Mouse (Mus musculus) naive thymus-derived CD4-positive, alpha-beta T cell, adult 2 months (primary cell): Measurements from ENCODE around the gene 1700056E22Rik.
A peak's percentile ranks its signal among the peaks of the same experiment; 100 is the strongest.

Source experiments
- DNase-seq: peaks from one replicate; pipeline ENCODE4 v3.0.0-alpha.2; 2011; ENCODE audit warnings: low read depth

The 1700056E22Rik gene

DNA sequence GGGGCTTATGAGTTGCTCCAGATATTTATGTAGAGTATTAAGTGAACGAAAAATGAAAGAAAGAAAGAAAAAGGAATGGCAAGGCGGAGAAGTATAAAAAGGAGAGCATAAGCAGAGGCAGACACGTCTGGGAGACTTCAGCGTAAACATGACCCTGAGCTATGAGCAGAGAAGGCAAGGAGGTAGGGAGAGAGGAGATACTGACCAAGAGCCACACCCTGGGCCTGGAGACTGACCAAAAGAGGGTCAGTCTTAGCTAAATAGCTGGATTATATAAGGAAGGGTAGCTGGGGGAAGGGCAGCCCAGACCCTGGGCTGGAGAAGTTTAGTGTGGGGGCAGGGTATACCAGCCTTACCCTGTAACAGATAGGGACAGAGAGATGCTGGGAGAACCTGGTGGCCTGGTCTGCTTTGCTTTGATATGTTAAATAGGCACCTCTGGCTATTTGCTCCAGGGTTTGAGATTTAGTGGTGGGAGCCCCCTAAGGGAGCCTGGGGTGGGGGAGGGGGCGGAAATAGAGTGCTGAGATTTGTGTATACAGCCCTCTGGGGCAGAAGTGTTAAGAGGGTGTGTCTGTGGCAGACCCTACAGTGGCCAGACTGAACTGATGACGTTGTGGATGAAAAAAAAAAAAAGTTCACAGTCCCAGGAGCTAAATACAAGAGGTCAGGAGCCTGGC is 14.9 kb downstream of the 1700056E22Rik start:
- no peak for DNase-seq

DNA sequence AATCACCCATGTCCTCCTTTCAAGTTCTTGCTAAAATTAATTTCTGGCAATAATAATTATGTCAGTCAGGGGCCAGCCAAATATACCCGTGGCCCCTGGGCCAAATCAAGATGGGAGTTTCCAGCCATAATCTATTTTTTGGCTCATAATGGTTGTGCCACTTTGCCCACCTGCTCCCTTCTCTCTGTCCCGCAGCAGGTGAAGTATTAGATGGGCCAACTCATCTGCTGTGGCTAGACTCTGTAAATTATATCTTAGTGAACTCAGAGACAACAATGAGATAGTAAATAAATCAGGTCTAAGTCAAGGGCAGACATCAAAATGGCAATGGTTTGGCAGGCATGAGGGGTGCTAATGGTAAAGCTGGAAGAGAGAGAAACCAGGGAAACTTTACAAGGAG is 16.5 kb downstream of the 1700056E22Rik start:
- DNase-seq = no peak

DNA sequence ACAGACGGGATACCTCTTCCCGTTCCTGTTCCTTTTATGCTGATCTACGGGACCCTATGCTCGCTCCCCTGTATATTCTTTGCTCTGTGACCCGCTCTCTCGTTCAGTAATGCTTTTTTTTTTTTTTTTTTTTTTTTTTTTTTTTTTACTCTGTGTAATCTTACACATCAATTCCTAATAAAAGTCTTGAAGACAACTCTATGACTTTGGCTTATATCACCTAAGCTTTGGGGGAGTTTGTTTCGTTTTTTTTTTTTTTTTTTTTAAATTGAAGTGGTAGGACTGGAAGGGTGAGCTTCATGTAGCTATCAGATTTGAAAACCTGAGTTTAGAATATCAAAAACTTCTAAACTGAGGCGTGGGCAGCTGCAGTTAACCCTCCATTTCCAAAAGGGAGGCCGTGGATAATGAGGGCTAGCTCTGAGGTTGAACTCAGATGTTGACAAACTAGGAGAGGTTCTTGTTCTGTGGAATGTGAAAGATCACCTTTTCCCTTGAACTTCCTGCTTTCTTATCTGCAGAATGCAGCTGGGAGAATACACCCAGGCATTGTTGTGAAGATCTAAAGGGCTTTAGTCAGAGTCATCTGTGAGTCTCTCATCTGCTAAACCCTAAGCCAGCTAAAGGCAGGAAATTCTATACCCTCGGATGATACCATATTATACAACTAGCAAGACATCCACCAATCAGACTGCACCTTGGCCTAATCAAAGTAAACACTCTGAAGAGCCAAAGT is 17.9 kb downstream of the 1700056E22Rik start:
- DNase-seq = peak; percentile 68

DNA sequence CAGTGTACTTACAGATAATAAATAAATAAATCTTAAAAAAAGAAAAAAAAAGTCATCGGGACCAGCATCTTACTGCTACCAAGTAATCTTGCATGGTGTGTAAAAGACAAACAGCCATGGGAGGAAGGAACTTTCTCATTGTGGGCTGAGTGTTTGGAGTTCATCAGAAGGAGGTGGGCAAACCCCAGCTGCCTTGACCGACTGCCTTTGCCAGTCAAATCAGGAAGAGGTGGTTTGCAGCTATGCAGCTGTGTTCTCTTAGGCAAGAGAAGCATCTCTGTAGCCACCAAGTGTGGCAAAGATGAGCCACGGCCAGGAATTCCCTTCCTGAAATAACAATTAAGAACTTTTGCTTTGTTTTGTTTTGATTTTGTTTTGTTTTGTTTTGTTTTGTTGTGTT is 20.0 kb downstream of the 1700056E22Rik start:
- DNase-seq = no peak

DNA sequence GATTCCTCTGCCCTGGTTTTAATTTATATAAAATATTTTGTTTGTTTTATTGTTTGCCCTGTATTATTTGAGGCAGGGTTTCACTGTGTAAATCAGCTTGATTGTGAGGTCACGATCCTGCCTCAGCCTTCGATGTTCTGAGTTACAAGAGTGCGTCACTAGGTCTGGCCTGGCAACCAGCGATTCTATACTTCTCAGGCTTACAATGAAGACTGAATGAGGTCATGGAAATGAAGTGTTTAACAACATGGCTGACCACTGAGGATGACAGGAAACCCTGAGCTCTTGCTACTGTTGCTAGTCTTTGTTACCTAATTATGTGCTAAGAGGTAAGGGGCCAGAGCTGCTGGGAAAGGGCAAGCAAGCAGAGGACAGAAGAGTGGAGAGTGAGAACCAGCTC is 21.0 kb downstream of the 1700056E22Rik start, which contains the start of gene Dusp10:
Gene Dusp10, plus strand, starts transcription at position 197 of the 400 bp plus-strand sequence.
- peak; percentile 69 for DNase-seq

DNA sequence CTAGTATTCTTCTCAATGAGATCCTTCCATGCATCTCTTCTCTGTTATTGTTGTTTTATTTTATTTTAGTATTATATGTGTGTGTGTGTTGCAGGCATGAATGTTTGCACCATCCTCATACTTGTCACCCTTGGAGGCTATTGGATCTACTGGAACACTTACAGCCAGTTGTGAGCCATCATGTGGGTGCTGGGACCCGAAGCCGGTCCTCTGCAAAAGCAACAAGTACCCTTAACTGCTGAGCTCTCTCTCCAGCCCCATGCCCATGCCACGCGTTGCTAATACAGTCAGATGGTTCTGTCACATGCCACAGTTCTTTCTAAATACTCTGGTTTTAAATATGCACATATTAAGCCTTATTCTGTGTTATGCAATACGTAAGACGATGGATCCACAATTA is 22.8 kb downstream of the 1700056E22Rik start:
- no peak for DNase-seq

DNA sequence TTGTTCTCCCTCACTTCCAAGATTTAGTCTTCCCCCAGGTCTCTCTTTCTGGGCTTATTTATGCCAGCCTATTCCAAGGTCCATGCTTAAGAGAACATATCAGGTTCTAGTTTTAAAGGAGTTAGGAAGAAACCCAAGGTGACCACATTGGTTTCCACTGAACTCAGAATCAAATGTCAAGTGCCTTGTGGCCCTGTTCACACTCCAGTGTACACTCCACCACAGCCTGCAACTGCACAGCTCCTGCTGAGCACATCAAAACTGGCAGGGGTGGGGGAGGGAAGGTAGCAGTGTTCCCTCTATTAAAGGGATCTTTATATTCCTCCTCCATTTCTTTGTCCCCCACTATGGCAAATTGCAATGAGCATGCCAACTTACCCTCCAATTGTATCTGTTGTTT is 28.0 kb downstream of the 1700056E22Rik start:
- DNase-seq = no peak

DNA sequence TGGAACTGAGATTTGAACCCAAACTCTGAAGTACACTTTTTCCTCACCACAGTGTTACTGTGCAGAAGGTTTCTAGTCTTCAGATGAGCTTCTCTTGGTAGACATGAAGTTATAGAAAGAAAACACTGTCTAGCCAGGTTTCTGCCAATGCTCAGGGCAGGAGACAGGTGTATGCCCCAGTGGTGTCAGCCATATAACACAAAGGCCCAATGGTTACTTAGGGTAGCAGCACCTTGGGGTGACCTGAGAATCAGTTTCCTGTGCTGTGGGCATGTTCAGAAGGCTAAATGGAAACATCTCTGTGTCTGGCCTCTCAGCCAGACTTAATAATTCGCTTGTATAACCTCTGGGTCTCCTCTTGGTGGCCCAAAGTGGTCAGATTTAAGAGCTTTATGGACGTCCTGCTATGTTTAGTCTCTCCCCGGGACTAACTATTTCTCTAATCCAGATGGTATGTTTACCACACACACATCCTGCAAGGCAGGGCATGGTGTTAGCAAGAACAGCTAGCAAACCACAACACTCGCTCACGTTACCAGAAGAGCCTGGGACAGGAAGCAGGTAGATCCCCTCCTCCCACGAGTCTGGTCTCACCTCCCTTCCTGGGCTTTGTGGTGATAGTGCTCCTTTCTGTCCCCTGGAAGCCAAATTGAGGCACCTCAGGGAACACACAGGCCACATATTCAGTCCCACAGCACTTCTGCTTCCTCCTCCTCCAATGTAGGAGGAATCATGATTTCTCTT is 28.6 kb downstream of the 1700056E22Rik start:
- DNase-seq = peak; percentile 91

DNA sequence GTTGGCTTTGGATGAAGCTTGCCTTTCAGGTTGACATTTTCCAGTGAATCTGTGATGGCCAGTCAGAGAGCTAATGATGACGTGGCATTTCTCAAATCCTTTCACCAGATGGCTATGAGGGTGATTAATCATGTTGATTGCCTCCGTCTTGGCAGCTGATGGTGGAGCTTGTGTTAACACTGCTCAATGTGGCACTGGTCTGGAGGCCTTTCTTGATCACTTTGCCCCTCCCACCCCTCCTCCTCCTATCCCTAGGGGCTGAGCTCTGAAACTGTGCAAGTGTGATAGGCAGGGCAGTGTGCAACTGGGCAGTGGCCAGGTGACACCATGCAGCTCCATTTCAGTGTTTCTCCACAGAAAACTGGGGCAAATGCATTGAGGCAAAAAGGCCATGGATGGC is 29.8 kb downstream of the 1700056E22Rik start:
- DNase-seq = no peak

DNA sequence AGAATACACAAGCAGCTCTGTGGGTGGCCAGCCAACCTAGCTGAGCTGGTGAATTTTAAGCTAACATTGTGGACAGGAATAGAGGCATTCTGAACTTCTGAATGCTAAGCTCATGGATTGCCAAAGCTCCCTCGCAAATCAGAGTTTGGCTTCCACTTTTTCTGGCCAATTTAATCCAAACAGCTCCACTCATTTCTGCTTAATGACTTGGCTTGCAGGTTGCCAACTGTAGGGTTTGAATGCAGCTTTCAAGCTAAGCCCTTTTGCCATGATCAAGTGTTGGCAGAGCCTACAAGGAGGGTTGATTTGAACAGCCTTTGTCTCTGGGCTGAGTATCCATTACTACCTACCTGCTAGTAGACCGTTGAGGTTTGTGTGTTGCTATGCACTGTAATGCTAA is 31.6 kb downstream of the 1700056E22Rik start:
- DNase-seq = no peak

DNA sequence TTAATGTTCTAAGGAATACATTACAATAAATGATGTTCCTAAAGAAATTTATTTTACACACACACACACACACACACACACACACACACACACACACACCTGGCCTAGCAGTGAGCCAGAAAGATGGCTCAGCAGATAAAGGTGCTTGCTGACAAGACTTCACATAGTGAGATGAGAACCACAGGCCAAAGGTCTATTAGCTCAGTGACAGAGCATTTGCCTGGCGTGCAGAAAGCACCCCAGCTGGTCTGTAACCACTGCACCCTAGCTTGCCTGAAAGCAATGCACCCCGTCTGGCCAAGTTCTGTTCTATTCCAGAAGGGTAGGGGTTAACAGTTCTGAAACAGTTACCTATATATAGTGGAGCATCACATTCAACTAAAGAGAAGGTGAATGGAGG is 36.9 kb downstream of the 1700056E22Rik start:
- DNase-seq = no peak

DNA sequence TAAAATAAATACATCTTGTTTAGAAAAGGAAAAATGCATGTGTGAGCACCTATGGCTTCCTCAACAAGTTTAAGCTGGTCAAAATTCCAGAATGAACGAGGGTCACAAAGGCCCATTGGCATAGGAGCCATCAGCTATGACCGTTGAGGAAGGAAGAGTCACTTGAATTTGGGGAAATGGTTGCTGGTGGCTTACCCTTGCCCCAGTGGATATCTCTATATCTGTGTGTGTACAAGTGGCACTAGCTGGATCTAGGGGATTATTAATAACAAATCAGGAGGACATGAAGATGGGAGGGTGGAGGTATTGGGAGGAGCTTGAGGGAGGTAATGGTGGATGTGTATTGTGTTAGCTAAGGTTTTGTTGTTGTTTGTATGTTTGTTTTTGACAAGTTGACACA is 42.2 kb downstream of the 1700056E22Rik start:
- no peak for DNase-seq

DNA sequence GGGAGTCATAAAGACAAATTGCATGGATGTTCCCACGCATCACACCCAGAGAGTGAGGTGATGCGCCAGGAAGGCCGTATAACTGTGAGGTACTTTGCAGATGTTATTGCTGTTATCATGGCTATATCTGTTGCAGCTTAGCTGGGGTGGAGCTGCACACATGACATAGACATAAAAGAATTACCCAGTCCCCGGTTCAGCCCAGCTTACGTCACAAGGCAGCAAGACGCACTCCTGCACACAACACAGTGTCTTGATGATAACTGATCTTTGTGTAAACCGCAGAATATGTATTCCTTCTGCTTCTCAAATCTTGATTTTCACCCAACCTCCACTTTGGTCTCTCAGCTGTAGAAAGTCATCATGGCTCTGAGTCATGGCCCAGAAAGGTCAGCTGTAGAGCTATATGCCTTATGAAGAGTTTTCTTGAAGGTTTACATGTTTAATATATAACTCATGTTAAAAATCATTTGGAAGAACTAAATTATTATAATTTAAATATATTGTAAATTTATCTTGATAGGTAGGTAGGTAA is 46.3 kb downstream of the 1700056E22Rik start:
- DNase-seq = peak; percentile 94
